10 mouse cellular contexts compared by ENCODE assay signal in genomic region chr10:75897373-75897772, GRCm38 (mm10). TPM values are rescaled to one million over a fixed set of nuclear protein-coding genes. Genes with fewer than 3 reads are reported as not detected.
DNase-seq lines count a peak whose midpoint lies in the region; ATAC-seq and TF ChIP-seq lines count a peak whose summit lies in the region.
"Had no signal": no experiment of that assay in that cellular context is flagged by ENCODE, and none has a peak within 500 bp of the region (broad histone marks: within the 10 kb centered on the region; RNA-seq: fewer than 3 reads in every experiment).

No protein-coding gene starts in this region.

- DNase-seq in hindbrain, embryonic 11.5 days (ENCODE audit: low spot score), result peak; percentile 85
- peak; percentile 75 for DNase-seq in ES-CJ7 (ENCODE audit: low read depth, low spot score)
- peak; percentile 34 for DNase-seq in c-Kit-positive CD71-positive TER-119-negative erythroid progenitor cells, embryonic 14.5 days (ENCODE audit: low read depth)
- DNase-seq in gastrocnemius, adult 18-20 months (ENCODE audit: low spot score), result peak; percentile 85
- DNase-seq in layer of hippocampus, adult 9-11 months, result peak; percentile 49
- peak; percentile 66 for DNase-seq in midbrain, postnatal 0 days (ENCODE audit: low spot score)
- DNase-seq in thymus, postnatal 0 days (ENCODE audit: low spot score), result peak; percentile 28

- H3K36me3 ChIP-seq in hindbrain, embryonic 11.5 days (ENCODE audit: control insufficient read depth, insufficient read depth, low read length), result peaks cover 14% of the 10 kb centered on the region
- peaks cover 70% of the 10 kb centered on the region for H3K36me3 ChIP-seq in hindbrain, embryonic 12.5 days
- peaks cover 63% of the 10 kb centered on the region for H3K36me3 ChIP-seq in midbrain, postnatal 0 days (ENCODE audit: insufficient read depth, low read length)

- H3K9me3 ChIP-seq in hindbrain, embryonic 11.5 days (ENCODE audit: control insufficient read depth, low read length), result no peaks in the 10 kb centered on the region
- no peaks in the 10 kb centered on the region for H3K9me3 ChIP-seq in hindbrain, embryonic 12.5 days (replicated peaks)
- no peaks in the 10 kb centered on the region for H3K9me3 ChIP-seq in midbrain, postnatal 0 days (ENCODE audit: low read length)
- H3K9me3 ChIP-seq: embryonic facial prominence, embryonic 12.5 days; megakaryocyte, embryonic 14.5 days had no signal

- no peak overlapping the region for H3K9ac ChIP-seq in hindbrain, embryonic 11.5 days (ENCODE audit: low read depth, low read length)
- H3K9ac ChIP-seq in hindbrain, embryonic 12.5 days, result no peak overlapping the region
- H3K9ac ChIP-seq in midbrain, postnatal 0 days (replicated peaks; ENCODE audit: low read length, poor library complexity, severe bottlenecking), result no peak overlapping the region
- H3K9ac ChIP-seq: embryonic facial prominence, embryonic 12.5 days had no signal

- H3K4me1 ChIP-seq in hindbrain, embryonic 11.5 days (replicated peaks; ENCODE audit: control insufficient read depth, insufficient read depth, low read length), result peaks cover 2% of the 10 kb centered on the region; the same call in 1 of the 2 replicates
- peaks cover 16% of the 10 kb centered on the region for H3K4me1 ChIP-seq in hindbrain, embryonic 12.5 days
- peaks cover 4% of the 10 kb centered on the region; the same call in 1 of the 2 replicates for H3K4me1 ChIP-seq in midbrain, postnatal 0 days (ENCODE audit: insufficient read depth, low read length)

- no peak for ATAC-seq in hindbrain, embryonic 11.5 days (ENCODE audit: low FRiP score)
- no peak for ATAC-seq in hindbrain, embryonic 12.5 days (ENCODE audit: low FRiP score)
- no peak for ATAC-seq in midbrain, postnatal 0 days (ENCODE audit: low FRiP score)

- H3K27ac ChIP-seq in hindbrain, embryonic 11.5 days (ENCODE audit: low read depth, low read length), result no peak overlapping the region
- no peak overlapping the region for H3K27ac ChIP-seq in hindbrain, embryonic 12.5 days
- H3K27ac ChIP-seq in midbrain, postnatal 0 days (ENCODE audit: low read depth, low read length), result no peak overlapping the region
- H3K27ac ChIP-seq: embryonic facial prominence, embryonic 12.5 days had no signal

- peak; percentile 84 for TF ChIP-seq CTCF in midbrain, postnatal 0 days (IDR thresholded peaks at IDR 0.05)

- no peak overlapping the region for H3K4me2 ChIP-seq in hindbrain, embryonic 11.5 days (replicated peaks; ENCODE audit: low read depth, low read length)
- H3K4me2 ChIP-seq in hindbrain, embryonic 12.5 days (replicated peaks), result no peak overlapping the region
- no peak overlapping the region for H3K4me2 ChIP-seq in midbrain, postnatal 0 days (ENCODE audit: low read depth, low read length, poor library complexity, severe bottlenecking)
- H3K4me2 ChIP-seq: embryonic facial prominence, embryonic 12.5 days had no signal

- no peak overlapping the region for H3K4me3 ChIP-seq in hindbrain, embryonic 11.5 days (ENCODE audit: low read depth, low read length)
- no peak overlapping the region for H3K4me3 ChIP-seq in hindbrain, embryonic 12.5 days
- H3K4me3 ChIP-seq in midbrain, postnatal 0 days (ENCODE audit: low read depth, low read length), result no peak overlapping the region
- H3K4me3 ChIP-seq: embryonic facial prominence, embryonic 12.5 days; megakaryocyte, embryonic 14.5 days had no signal

- WGBS in hindbrain, embryonic 11.5 days, result 44% methylated on average over 6 of the region's 6 CpGs
- WGBS in hindbrain, embryonic 12.5 days, result 34% methylated on average over 6 of the region's 6 CpGs
- 31% methylated on average over 6 of the region's 6 CpGs for WGBS in midbrain, postnatal 0 days

- no peaks in the 10 kb centered on the region for H3K27me3 ChIP-seq in hindbrain, embryonic 11.5 days (ENCODE audit: control insufficient read depth, insufficient read depth, low read length)
- no peaks in the 10 kb centered on the region for H3K27me3 ChIP-seq in hindbrain, embryonic 12.5 days
- no peaks in the 10 kb centered on the region for H3K27me3 ChIP-seq in midbrain, postnatal 0 days (ENCODE audit: insufficient read depth, low read length)
- H3K27me3 ChIP-seq: embryonic facial prominence, embryonic 12.5 days; megakaryocyte, embryonic 14.5 days had no signal

RNA-seq across cellular contexts. Expression of gene Derl3, which starts 4.2 kb away (rescaled TPM):
- polyA plus RNA-seq in hindbrain, embryonic 11.5 days (2014; fragmentation: Nextera tagmentation; extraction: Ambion mirVana), result 2.9 and 3.3 TPM in 2 replicates
- polyA plus RNA-seq in hindbrain, embryonic 12.5 days (2016; fragmentation: Nextera tagmentation; extraction: Ambion mirVana), result 2.7 and 2.9 TPM in 2 replicates
- under 1 TPM in 1 of 2 experiments, not detected in 1; 0.38 TPM for total RNA-seq in gastrocnemius, adult 18-20 months (2021)
- 0.80 and 1.4 TPM in 2 replicates for total RNA-seq in midbrain, postnatal 0 days (2014; rRNA removed)
- polyA plus RNA-seq in midbrain, postnatal 0 days (2015; fragmentation: Nextera tagmentation; extraction: Ambion mirVana), result 0.58 and 1.4 TPM in 2 replicates
- polyA plus RNA-seq in thymus, postnatal 0 days (2015; fragmentation: Nextera tagmentation; extraction: Ambion mirVana), result 1.1 and 1.2 TPM in 2 replicates

RNA-seq across cellular contexts. Expression of gene Smarcb1, which starts 24.0 kb away (rescaled TPM):
- 279 and 282 TPM in 2 replicates for polyA plus RNA-seq in hindbrain, embryonic 11.5 days (2014; fragmentation: Nextera tagmentation; extraction: Ambion mirVana)
- polyA plus RNA-seq in hindbrain, embryonic 12.5 days (2016; fragmentation: Nextera tagmentation; extraction: Ambion mirVana), result 296 and 298 TPM in 2 replicates
- 10 to 100 TPM; 14.2 to 16.6 TPM for total RNA-seq in gastrocnemius, adult 18-20 months (2021)
- 145 and 147 TPM in 2 replicates for total RNA-seq in midbrain, postnatal 0 days (2014; rRNA removed)
- polyA plus RNA-seq in midbrain, postnatal 0 days (2015; fragmentation: Nextera tagmentation; extraction: Ambion mirVana), result 205 and 219 TPM in 2 replicates
- 138 and 140 TPM in 2 replicates for polyA plus RNA-seq in thymus, postnatal 0 days (2015; fragmentation: Nextera tagmentation; extraction: Ambion mirVana)

RNA-seq across cellular contexts. Expression of gene Chchd10, which starts 35.6 kb away (rescaled TPM):
- 8.0 and 9.3 TPM in 2 replicates for polyA plus RNA-seq in hindbrain, embryonic 11.5 days (2014; fragmentation: Nextera tagmentation; extraction: Ambion mirVana)
- 15.4 and 15.5 TPM in 2 replicates for polyA plus RNA-seq in hindbrain, embryonic 12.5 days (2016; fragmentation: Nextera tagmentation; extraction: Ambion mirVana)
- total RNA-seq in gastrocnemius, adult 18-20 months (2021), result 1,000 to 10,000 TPM; 1,419 to 1,763 TPM
- total RNA-seq in midbrain, postnatal 0 days (2014; rRNA removed), result 216 and 266 TPM in 2 replicates
- 221 and 260 TPM in 2 replicates for polyA plus RNA-seq in midbrain, postnatal 0 days (2015; fragmentation: Nextera tagmentation; extraction: Ambion mirVana)
- 21.6 and 22.2 TPM in 2 replicates for polyA plus RNA-seq in thymus, postnatal 0 days (2015; fragmentation: Nextera tagmentation; extraction: Ambion mirVana)

RNA-seq across cellular contexts. Expression of gene Mif, which starts 37.3 kb away (rescaled TPM):
- polyA plus RNA-seq in hindbrain, embryonic 11.5 days (2014; fragmentation: Nextera tagmentation; extraction: Ambion mirVana), result 1,947 and 1,962 TPM in 2 replicates
- 1,134 and 1,420 TPM in 2 replicates for polyA plus RNA-seq in hindbrain, embryonic 12.5 days (2016; fragmentation: Nextera tagmentation; extraction: Ambion mirVana)
- 100 to 1,000 TPM; 150 to 158 TPM for total RNA-seq in gastrocnemius, adult 18-20 months (2021)
- 736 and 976 TPM in 2 replicates for total RNA-seq in midbrain, postnatal 0 days (2014; rRNA removed)
- polyA plus RNA-seq in midbrain, postnatal 0 days (2015; fragmentation: Nextera tagmentation; extraction: Ambion mirVana), result 1,685 and 1,800 TPM in 2 replicates
- 1,368 and 1,597 TPM in 2 replicates for polyA plus RNA-seq in thymus, postnatal 0 days (2015; fragmentation: Nextera tagmentation; extraction: Ambion mirVana)

RNA-seq across cellular contexts. Expression of gene Mmp11, which starts 38.9 kb away (rescaled TPM):
- polyA plus RNA-seq in hindbrain, embryonic 11.5 days (2014; fragmentation: Nextera tagmentation; extraction: Ambion mirVana), result 32.2 and 36.1 TPM in 2 replicates
- 55.2 and 56.1 TPM in 2 replicates for polyA plus RNA-seq in hindbrain, embryonic 12.5 days (2016; fragmentation: Nextera tagmentation; extraction: Ambion mirVana)
- total RNA-seq in gastrocnemius, adult 18-20 months (2021), result 1 to 10 TPM; 1.8 to 2.6 TPM
- total RNA-seq in midbrain, postnatal 0 days (2014; rRNA removed), result 6.8 and 11.5 TPM in 2 replicates
- 6.6 and 8.1 TPM in 2 replicates for polyA plus RNA-seq in midbrain, postnatal 0 days (2015; fragmentation: Nextera tagmentation; extraction: Ambion mirVana)
- polyA plus RNA-seq in thymus, postnatal 0 days (2015; fragmentation: Nextera tagmentation; extraction: Ambion mirVana), result 7.9 and 8.6 TPM in 2 replicates

Comparison
In these comparisons a context has a peak if more than half of its experiments do, and no peak if none do; other contexts are left out.
1. DNase-seq: peak in every context shown above with its lines; median percentile 85 in hindbrain, embryonic 11.5 days; 85 in gastrocnemius, adult 18-20 months; 75 in ES-CJ7; 66 in midbrain, postnatal 0 days; 49 in layer of hippocampus, adult 9-11 months; 34 in c-Kit-positive CD71-positive TER-119-negative erythroid progenitor cells, embryonic 14.5 days; 28 in thymus, postnatal 0 days.